Mouse (Mus musculus): Measurements from ENCODE around the gene Mxd4. TPM values are rescaled to one million over a fixed set of nuclear protein-coding genes. Genes with fewer than 3 reads are reported as not detected.
A peak's percentile ranks its signal among the peaks of the same experiment; 100 is the strongest.

Gene Mxd4
- polyA plus RNA-seq, 1 experiment from 2014 or later: 25.0 TPM

DNA sequence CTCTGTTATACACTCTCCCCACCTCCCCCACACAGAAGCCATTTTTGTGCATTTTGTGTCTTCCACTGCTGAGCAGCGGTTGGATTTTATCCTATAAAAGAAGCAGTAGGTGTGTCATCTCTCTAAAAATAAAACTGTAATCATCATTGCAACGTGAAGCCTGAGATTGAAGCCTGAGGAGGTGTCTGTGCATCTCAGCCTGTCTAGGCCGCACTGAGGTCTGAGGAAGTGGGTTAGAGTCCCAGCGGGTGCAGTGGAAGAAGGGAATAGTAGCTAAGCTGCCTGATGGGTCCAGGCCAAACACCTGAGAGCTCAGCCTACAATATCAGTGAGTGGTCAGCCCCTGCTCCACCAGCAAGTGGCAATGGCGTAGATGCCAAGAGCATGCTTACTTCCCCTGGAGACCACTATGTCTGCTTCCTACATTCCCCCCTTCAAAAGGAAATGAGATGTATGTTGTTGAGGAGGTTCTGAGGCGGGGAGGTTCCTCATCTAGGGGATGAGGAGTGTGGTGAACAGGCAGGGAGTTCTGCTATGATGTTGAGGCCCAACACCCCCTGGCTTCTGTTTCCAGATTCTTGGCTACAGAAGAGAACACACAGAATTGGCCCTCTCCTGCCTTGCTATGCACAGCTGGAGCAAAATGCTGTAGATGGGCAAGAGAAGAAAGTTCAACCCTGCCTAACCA, 7.6 kb upstream of the Mxd4 start:
- H3K27me3 ChIP-seq: no peaks in the 10 kb centered on the region; the same call in 1 of the 2 replicates
- no peak overlapping the region for H3K27ac ChIP-seq
- H3K4me1 ChIP-seq: no peaks in the 10 kb centered on the region
- H3K36me3 ChIP-seq (replicated peaks): no peaks in the 10 kb centered on the region
- H3K4me3 ChIP-seq (replicated peaks): no peak overlapping the region
- H3K4me2 ChIP-seq: no peak overlapping the region
- 80% methylated on average over 6 of the region's 6 CpGs for WGBS
- no peaks in the 10 kb centered on the region for H3K9me3 ChIP-seq
- no peak for ATAC-seq (ENCODE audit: low FRiP score)
- no peak overlapping the region for H3K9ac ChIP-seq

DNA sequence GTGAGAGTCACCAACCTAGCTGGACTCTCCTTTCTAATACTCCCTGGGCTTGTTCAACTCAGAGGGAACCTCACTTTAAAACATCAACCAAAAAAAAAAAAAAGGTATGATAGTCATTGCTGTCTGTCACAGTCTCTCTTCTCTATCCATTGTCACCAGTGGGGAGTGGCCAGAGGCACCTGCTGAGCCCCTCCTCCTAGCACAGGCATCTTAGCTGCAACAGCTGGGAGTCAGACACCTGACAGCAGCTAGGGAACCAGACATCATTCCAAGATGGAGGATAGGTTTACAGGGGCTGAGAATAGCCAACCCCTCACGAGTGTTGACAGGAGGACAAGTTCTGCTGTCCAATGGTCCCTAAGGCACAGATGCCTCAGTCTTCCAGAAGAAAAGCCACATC, 6.9 kb upstream of the Mxd4 start:
- no peak overlapping the region for H3K4me2 ChIP-seq
- no peaks in the 10 kb centered on the region for H3K4me1 ChIP-seq
- H3K27ac ChIP-seq: no peak overlapping the region
- H3K36me3 ChIP-seq (replicated peaks): no peaks in the 10 kb centered on the region
- WGBS: 61% methylated on average over 1 of the region's 1 CpGs
- no peak overlapping the region for H3K9ac ChIP-seq
- no peak overlapping the region for H3K4me3 ChIP-seq (replicated peaks)
- no peak for ATAC-seq (ENCODE audit: low FRiP score)
- H3K9me3 ChIP-seq: no peaks in the 10 kb centered on the region
- H3K27me3 ChIP-seq: peaks cover 2% of the 10 kb centered on the region

DNA sequence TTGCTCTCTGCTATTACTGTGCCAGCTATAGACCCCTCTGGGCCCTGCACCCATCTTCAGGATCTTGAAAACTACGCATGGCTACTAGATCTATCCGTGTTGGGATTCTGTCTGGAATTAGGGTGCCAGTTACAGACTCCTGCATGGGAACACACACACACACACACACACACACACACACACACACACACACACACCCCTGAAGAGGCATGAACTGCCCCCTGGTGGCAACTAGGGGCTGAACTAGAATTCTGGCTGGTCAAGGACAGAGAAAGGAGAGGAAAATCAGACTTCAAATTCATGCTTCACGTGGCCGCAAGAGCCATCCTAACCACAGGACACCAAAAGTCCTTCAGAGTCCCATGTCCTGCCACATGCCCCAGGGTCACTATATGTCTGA, 4.3 kb upstream of the Mxd4 start:
- Histone ChIP-seq H3K4me1 (peaks cover 8% of the 10 kb centered on the region; the same call in 1 of the 2 replicates), H3K27me3 (peaks cover 11% of the 10 kb centered on the region), H3K27ac (no peak overlapping the region), H3K9ac (no peak overlapping the region), H3K9me3 (no peaks in the 10 kb centered on the region), H3K36me3 (replicated peaks) (no peaks in the 10 kb centered on the region), H3K4me3 (replicated peaks) (no peak overlapping the region), H3K4me2 (no peak overlapping the region)
- 77% methylated on average over 4 of the region's 4 CpGs for WGBS
- ATAC-seq (ENCODE audit: low FRiP score): no peak

DNA sequence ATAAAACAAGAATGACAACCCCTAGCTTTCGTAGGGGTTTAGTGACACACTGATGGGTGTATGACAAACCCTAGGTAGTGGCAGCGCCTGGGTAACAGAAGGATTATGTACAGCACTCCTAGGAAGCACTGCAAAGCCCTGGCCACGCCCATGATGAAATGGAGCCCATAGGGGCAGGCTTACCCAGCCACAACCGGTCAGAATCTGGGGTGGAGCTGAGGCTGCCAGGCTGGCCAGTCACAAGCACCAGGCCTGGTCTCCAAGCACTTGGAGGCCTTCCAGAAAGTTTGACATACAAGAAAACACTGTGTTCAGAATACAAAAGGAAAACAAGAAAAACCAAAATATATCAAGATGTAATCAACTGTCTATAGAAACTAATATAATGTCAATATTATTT, 3.5 kb upstream of the Mxd4 start:
- no peak for ATAC-seq (ENCODE audit: low FRiP score)
- WGBS: 44% methylated on average over 4 of the region's 4 CpGs
- Histone ChIP-seq H3K4me1 (peaks cover 15% of the 10 kb centered on the region), H3K36me3 (replicated peaks) (no peaks in the 10 kb centered on the region), H3K4me2 (no peak overlapping the region), H3K9ac (no peak overlapping the region), H3K27me3 (peaks cover 19% of the 10 kb centered on the region), H3K4me3 (replicated peaks) (no peak overlapping the region), H3K9me3 (no peaks in the 10 kb centered on the region), H3K27ac (no peak overlapping the region)

DNA sequence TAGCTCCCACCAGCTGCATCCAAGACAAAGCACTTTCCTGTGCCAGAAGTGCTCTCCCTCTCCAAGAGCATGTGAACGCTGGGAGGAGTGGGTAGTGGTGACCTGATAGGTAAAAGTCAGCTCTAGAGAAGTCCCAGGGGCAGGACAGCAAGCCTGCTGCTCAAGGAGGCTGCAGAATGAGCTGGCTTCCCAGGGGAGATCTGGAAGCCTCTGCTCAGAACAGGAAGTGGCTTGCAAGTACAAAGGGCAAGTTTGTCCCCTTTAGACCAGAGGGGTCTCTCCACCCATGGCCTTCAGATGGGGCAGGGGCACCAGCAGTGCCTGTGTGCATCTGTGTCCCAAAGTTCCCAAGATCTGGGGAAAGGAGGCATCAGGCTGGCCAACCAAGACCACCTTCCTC, 2.0 kb upstream of the Mxd4 start:
- Histone ChIP-seq H3K4me3 (replicated peaks) (no peak overlapping the region), H3K9ac (no peak overlapping the region), H3K9me3 (no peaks in the 10 kb centered on the region), H3K27ac (no peak overlapping the region), H3K4me1 (peaks cover 30% of the 10 kb centered on the region), H3K36me3 (replicated peaks) (no peaks in the 10 kb centered on the region), H3K27me3 (peaks cover 26% of the 10 kb centered on the region), H3K4me2 (no peak overlapping the region)
- no peak for ATAC-seq (ENCODE audit: low FRiP score)
- 59% methylated on average over 1 of the region's 1 CpGs for WGBS

DNA sequence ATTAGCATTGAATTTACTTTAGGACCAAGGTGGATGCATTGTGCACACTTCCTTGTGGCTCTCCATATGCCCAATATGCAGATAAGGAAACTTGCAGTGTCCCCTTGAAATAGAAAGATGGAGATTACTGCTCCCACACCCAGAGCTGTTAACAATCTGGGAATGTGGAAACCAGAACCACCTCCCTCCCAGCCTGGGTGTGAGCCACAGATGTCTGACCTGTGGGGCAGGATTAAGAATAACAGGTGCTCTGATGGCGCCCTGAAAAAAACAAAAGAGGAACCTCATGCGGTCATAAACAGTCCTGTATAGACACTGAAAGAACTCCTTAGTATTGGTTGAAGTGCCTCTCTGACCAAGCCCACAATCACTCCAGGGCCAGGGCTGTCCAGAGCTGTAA, 1.3 kb upstream of the Mxd4 start:
- no peak overlapping the region; the same call in 1 of the 2 replicates for H3K4me3 ChIP-seq (replicated peaks)
- no peaks in the 10 kb centered on the region for H3K9me3 ChIP-seq
- H3K4me2 ChIP-seq: no peak overlapping the region; the same call in 1 of the 2 replicates
- H3K27ac ChIP-seq: no peak overlapping the region
- H3K36me3 ChIP-seq (replicated peaks): no peaks in the 10 kb centered on the region
- H3K9ac ChIP-seq: no peak overlapping the region
- 90% methylated on average over 2 of the region's 2 CpGs for WGBS
- ATAC-seq (ENCODE audit: low FRiP score): no peak
- H3K27me3 ChIP-seq: peaks cover 26% of the 10 kb centered on the region
- peaks cover 35% of the 10 kb centered on the region for H3K4me1 ChIP-seq

DNA sequence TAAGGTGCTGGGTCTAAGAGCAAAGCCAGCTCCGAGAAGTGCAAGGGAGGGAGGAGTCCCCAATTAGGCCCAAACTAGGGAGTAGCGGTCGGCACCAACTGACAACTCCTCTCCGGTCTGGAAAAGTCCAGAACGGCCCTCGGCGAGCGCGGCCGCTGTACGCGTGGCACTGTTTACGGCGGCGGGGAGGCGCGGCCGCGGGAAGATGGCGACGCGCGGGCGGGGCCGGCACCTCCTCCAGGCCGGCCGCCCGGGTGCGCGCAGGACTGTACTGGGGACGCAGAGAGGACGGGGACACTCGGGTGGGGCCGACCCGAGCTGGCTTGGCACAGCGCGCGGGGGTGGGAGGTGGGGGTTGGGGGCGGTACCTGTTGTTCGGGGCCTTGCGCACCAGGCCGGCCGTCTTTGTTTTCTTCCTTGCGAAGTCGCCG, 544 bp downstream of the Mxd4 start:
- peak; percentile 24 for ATAC-seq (ENCODE audit: low FRiP score)
- Histone ChIP-seq H3K4me1 (peaks cover 43% of the 10 kb centered on the region), H3K36me3 (replicated peaks) (no peaks in the 10 kb centered on the region), H3K27me3 (peaks cover 26% of the 10 kb centered on the region), H3K4me2 (peak overlapping the region; percentile 94), H3K9ac (peak overlapping the region; percentile 75), H3K27ac (peak overlapping the region; percentile 89), H3K4me3 (replicated peaks) (peak overlapping the region; percentile 89), H3K9me3 (no peaks in the 10 kb centered on the region)
- WGBS: 0% methylated on average over 39 of the region's 46 CpGs

DNA sequence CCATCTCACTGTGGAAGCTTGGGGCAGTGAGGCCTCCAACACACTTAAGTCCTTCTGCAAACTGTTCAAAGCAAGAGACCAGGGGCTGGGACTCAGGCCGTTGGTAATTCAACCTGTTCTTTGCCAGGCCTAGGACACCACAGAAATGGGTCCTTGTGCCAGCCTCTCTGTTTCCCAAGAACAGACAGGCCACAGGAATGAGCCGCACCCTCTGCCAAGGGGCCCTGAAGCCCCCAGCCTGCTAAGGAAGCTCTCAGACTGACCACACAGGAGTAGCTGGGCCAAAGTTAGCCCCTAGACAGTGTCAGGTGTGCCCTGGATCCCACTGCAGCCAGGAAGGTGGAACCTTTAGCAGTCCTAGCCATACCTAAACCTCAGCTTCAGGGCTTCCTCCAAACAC, 1.1 kb downstream of the Mxd4 start:
- ATAC-seq (ENCODE audit: low FRiP score): no peak
- H3K36me3 ChIP-seq (replicated peaks): no peaks in the 10 kb centered on the region
- H3K4me3 ChIP-seq (replicated peaks): peak overlapping the region; percentile 89
- H3K9ac ChIP-seq: peak overlapping the region; percentile 75
- H3K4me1 ChIP-seq: peaks cover 43% of the 10 kb centered on the region
- no peaks in the 10 kb centered on the region for H3K9me3 ChIP-seq
- WGBS: 83% methylated on average over 2 of the region's 2 CpGs
- H3K4me2 ChIP-seq: peak overlapping the region; percentile 94
- 0 out of 2 replicates have a peak overlapping the region, but pooled peaks have one; percentile 36 for H3K27ac ChIP-seq
- peaks cover 26% of the 10 kb centered on the region for H3K27me3 ChIP-seq

DNA sequence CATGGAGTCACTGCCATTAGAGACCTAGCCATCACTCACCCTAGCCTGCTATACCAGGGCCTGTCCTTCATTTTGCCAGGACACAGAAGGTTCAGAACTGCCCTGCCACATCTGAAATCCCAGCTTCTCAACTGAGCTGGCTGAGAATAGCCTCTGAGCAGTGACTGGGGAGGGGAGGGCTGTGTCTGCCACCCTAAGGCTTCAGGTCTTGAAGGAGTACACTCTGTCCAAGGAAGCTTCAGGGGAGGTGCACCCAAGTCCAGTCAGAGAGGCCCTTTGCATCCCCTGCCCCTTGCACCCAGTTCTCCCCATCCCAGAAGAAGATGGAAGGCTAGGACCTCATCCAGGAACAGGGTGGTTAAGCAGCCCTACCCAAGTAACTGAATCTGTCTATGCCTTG, 1.7 kb downstream of the Mxd4 start:
- H3K36me3 ChIP-seq (replicated peaks): no peaks in the 10 kb centered on the region
- H3K4me1 ChIP-seq: peaks cover 43% of the 10 kb centered on the region
- H3K27me3 ChIP-seq: peaks cover 26% of the 10 kb centered on the region
- no peaks in the 10 kb centered on the region for H3K9me3 ChIP-seq
- H3K27ac ChIP-seq: no peak overlapping the region
- no peak for ATAC-seq (ENCODE audit: low FRiP score)
- H3K9ac ChIP-seq: peak overlapping the region; percentile 75; the same call in 1 of the 2 replicates
- peak overlapping the region; percentile 94 for H3K4me2 ChIP-seq
- peak overlapping the region; percentile 89 for H3K4me3 ChIP-seq (replicated peaks)

DNA sequence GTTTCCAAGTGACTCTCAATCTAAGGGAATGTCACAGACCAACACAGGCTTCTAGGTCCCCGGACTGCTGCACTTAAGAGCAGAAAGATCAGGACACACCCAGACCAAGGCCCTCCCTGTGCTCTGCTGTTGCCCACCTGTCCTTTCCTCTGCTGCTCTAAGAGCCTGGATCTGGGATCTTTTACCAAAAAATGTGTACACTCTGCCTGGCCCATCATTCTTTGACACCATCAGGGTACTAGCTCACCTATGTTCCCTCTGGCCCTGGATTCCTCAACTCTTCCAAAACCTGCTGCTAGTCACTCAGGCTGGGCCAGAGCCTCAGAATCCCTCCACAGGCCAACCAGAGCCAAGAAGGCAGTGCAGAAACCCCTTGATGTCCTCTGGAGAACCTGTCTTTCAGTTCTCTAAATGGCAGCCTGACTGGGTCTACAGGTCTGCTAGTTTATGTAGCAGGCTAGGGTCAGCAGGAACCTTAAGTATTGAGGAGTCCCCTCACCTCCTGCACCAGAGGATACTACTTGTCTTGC, 2.4 kb downstream of the Mxd4 start:
- no peak overlapping the region for H3K27ac ChIP-seq
- 0 out of 2 replicates have a peak, but pooled peaks cover under 1% of the 10 kb centered on the region for H3K36me3 ChIP-seq (replicated peaks)
- peaks cover 43% of the 10 kb centered on the region for H3K4me1 ChIP-seq
- H3K9ac ChIP-seq: no peak overlapping the region
- H3K9me3 ChIP-seq: no peaks in the 10 kb centered on the region
- WGBS: 89% methylated on average over 1 of the region's 1 CpGs
- no peak for ATAC-seq (ENCODE audit: low FRiP score)
- H3K27me3 ChIP-seq: peaks cover 26% of the 10 kb centered on the region
- no peak overlapping the region for H3K4me3 ChIP-seq (replicated peaks)
- H3K4me2 ChIP-seq: peak overlapping the region; percentile 94; the same call in 1 of the 2 replicates

DNA sequence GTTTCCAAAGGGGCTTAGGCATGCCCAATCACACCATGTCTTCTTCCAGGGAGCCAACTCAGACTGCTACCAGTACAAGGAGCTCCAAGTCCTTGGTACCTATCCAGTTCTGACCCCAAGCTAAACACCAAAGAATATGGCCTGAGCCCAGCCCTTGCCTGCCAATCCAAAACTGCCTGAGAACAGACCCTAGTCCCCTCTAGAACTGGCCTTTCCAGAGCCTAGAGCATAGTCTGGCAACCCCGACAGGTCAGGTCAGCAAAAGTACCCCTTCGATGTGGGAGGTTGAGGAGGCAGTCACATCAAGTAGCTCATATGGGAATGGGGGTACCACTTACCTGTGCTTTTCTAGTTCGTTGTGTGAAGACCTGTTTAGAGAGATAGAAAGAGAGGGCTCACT, 3.5 kb downstream of the Mxd4 start:
- H3K27ac ChIP-seq: no peak overlapping the region
- H3K9me3 ChIP-seq: no peaks in the 10 kb centered on the region
- peaks cover 19% of the 10 kb centered on the region for H3K27me3 ChIP-seq
- no peak overlapping the region for H3K4me3 ChIP-seq (replicated peaks)
- H3K36me3 ChIP-seq (replicated peaks): peaks cover 4% of the 10 kb centered on the region
- H3K9ac ChIP-seq: no peak overlapping the region
- WGBS: 78% methylated on average over 3 of the region's 3 CpGs
- ATAC-seq (ENCODE audit: low FRiP score): no peak
- H3K4me2 ChIP-seq: no peak overlapping the region
- peaks cover 43% of the 10 kb centered on the region for H3K4me1 ChIP-seq

DNA sequence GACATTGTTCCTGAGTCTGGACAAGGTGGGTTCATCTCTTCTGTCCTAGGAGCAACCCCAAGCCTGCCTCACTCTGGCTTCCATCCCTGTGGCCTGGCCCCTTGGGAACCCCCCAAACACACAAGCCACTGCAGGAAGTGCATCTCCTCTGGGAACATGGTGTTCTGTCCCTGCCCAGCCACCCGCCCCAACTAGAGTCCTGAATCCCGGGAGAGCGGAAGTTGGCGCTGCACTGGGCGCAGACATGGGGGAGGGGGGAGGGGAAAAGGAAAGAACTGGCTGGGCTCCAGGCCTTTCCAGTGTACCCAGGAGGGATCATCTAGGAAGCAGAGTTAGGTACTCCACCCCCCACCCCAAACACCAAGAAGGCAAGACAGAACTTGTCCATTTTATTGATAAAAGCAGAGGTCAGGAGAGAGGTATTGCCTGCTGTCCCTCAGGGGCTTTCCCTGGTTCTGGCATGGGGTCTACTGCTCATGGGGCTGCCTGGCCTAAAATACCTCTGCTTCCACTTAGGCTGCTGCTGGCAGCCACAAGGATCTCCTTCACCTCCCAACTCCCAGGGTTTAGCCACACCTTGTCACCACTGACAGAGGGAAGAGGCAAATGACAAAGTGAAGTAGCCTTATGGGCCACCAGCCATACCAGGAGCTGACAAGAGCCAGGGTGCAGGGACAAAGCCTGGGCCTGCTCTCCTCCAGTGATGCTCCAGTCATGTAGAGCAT, 4.2 kb downstream of the Mxd4 start:
- peaks cover 38% of the 10 kb centered on the region for H3K4me1 ChIP-seq
- no peak for ATAC-seq (ENCODE audit: low FRiP score)
- 82% methylated on average over 5 of the region's 5 CpGs for WGBS

More for the DNA sequence above, 4.2 kb downstream of the Mxd4 start:
- Histone ChIP-seq H3K36me3 (replicated peaks) (peaks cover 4% of the 10 kb centered on the region), H3K27me3 (peaks cover 15% of the 10 kb centered on the region; the same call in 1 of the 2 replicates), H3K27ac (no peak overlapping the region), H3K4me3 (replicated peaks) (no peak overlapping the region), H3K9me3 (no peaks in the 10 kb centered on the region), H3K9ac (no peak overlapping the region), H3K4me2 (no peak overlapping the region)

Data from forebrain, embryonic 12.5 days (tissue).